Mouse (Mus musculus) small intestine, adult 2 months (tissue): ENCODE results near the gene Trpm6. TPM values are rescaled to one million over a fixed set of nuclear protein-coding genes. Genes with fewer than 3 reads are reported as not detected.

ENCODE experiments used
- H3K27ac ChIP-seq: fragments of 200-500 bp; 2 replicates; pipeline ENCODE4 v1.5.1; 2012; ENCODE audit warnings: low read depth, low read length, control low read depth, inconsistent platforms; ENCODE audit not compliant: insufficient read depth
- H3K27me3 ChIP-seq: fragments of 200-500 bp; 2 replicates; pipeline ENCODE4 v1.6.1; 2012; ENCODE audit warnings: mild to moderate bottlenecking, moderate library complexity, low read length, inconsistent platforms; ENCODE audit not compliant: control insufficient read depth, insufficient read depth
- H3K36me3 ChIP-seq: fragments of 200-500 bp; 2 replicates; pipeline ENCODE4 v1.6.1; 2012; ENCODE audit warnings: mild to moderate bottlenecking, low read length, control low read depth, inconsistent platforms; ENCODE audit not compliant: control insufficient read depth, insufficient read depth
- H3K4me1 ChIP-seq: fragments of 200-500 bp; 2 replicates; pipeline ENCODE4 v1.6.1; 2012; ENCODE audit warnings: low read length, inconsistent platforms, mixed read lengths; ENCODE audit not compliant: control insufficient read depth, insufficient read depth, insufficient read length
- H3K4me3 ChIP-seq: fragments of 200-500 bp; 2 replicates; pipeline ENCODE4 v1.5.1; 2012; ENCODE audit warnings: low read depth, mild to moderate bottlenecking, control low read depth, inconsistent platforms, low read length, moderate library complexity
- CTCF ChIP-seq: fragments of 200-500 bp; IDR thresholded peaks from 2 replicates; pipeline ENCODE4 v1.5.1; 2012; ENCODE audit warnings: low read depth, mild to moderate bottlenecking, control low read depth, inconsistent platforms, low read length, moderate library complexity, mixed read lengths; ENCODE audit not compliant: insufficient replicate concordance, insufficient read length; ENCODE audit errors: extremely low read depth
- POLR2A ChIP-seq: fragments of 200-500 bp; IDR thresholded peaks from 2 replicates; pipeline ENCODE4 v1.6.1; 2012; ENCODE audit warnings: low read depth, mild to moderate bottlenecking, control low read depth, inconsistent platforms, low read length, moderate library complexity
- WGBS: fragments of 180-500 bp; shearing (Covaris S2); methylation state at CpG from one replicate; pipeline ENCODE4 v1.1.7; 2018; 5-methylcytosine and 5-hydroxymethylcytosine counted together
- polyA plus RNA-seq: library from polyadenylated mRNA; depleted of rRNA; stranded (reverse); fragments of >200 nt; gene quantifications from 2 replicates; pipeline ENCODE4 v1.2.3, GENCODE M21; 2012

Trpm6 gene
- polyA plus RNA-seq, 1 experiment: 0.29 TPM

GRCm38 (mm10) chr19:18766399-18766798, 16.6 kb downstream of the Trpm6 start:
- no peak overlapping the region for H3K4me3 ChIP-seq
- 74% methylated on average over 5 of the region's 5 CpGs for WGBS
- H3K27me3 ChIP-seq: no peaks in the 10 kb centered on the region
- TF ChIP-seq POLR2A (no peak), CTCF (no peak)
- no peaks in the 10 kb centered on the region for H3K4me1 ChIP-seq
- H3K27ac ChIP-seq: no peak overlapping the region
- no peaks in the 10 kb centered on the region for H3K36me3 ChIP-seq

- TF ChIP-seq CTCF: no peak
- TF ChIP-seq POLR2A: no peak
- Histone ChIP-seq H3K4me1 (peaks cover 2% of the 10 kb centered on the region; the same call in 1 of the 2 replicates), H3K36me3 (no peaks in the 10 kb centered on the region), H3K27me3 (no peaks in the 10 kb centered on the region), H3K27ac (no peak overlapping the region), H3K4me3 (no peak overlapping the region)
- 57% methylated on average over 1 of the region's 1 CpGs for WGBS
Measured at GRCm38 (mm10) chr19:18771048-18771447, 21.3 kb downstream of the Trpm6 start.

- Histone ChIP-seq H3K4me3 (no peak overlapping the region), H3K36me3 (no peaks in the 10 kb centered on the region), H3K27me3 (no peaks in the 10 kb centered on the region), H3K4me1 (peaks cover 2% of the 10 kb centered on the region; the same call in 1 of the 2 replicates), H3K27ac (no peak overlapping the region)
- WGBS: 83% methylated on average over 1 of the region's 1 CpGs
- no peak for TF ChIP-seq POLR2A
- TF ChIP-seq CTCF: no peak
Measured at GRCm38 (mm10) chr19:18771561-18771960, 21.8 kb downstream of the Trpm6 start.

- H3K27ac ChIP-seq: peak overlapping the region; percentile 31; the same call in 1 of the 2 replicates
- 31% methylated on average over 5 of the region's 5 CpGs for WGBS
- H3K4me1 ChIP-seq: peaks cover 2% of the 10 kb centered on the region; the same call in 1 of the 2 replicates
- no peaks in the 10 kb centered on the region for H3K36me3 ChIP-seq
- TF ChIP-seq CTCF (no peak), POLR2A (no peak)
- no peaks in the 10 kb centered on the region for H3K27me3 ChIP-seq
- no peak overlapping the region for H3K4me3 ChIP-seq
Measured at GRCm38 (mm10) chr19:18772888-18773488, 23.2 kb downstream of the Trpm6 start.

- Histone ChIP-seq H3K27ac (no peak overlapping the region), H3K4me1 (peaks cover 2% of the 10 kb centered on the region; the same call in 1 of the 2 replicates), H3K36me3 (no peaks in the 10 kb centered on the region), H3K4me3 (no peak overlapping the region), H3K27me3 (no peaks in the 10 kb centered on the region)
- 54% methylated on average over 1 of the region's 1 CpGs for WGBS
- TF ChIP-seq POLR2A: no peak
- TF ChIP-seq CTCF: no peak
Measured at GRCm38 (mm10) chr19:18774085-18774484, 24.3 kb downstream of the Trpm6 start.

GRCm38 (mm10) chr19:18799646-18800045, 49.9 kb downstream of the Trpm6 start:
- Histone ChIP-seq H3K27ac (no peak overlapping the region), H3K27me3 (no peaks in the 10 kb centered on the region), H3K36me3 (no peaks in the 10 kb centered on the region), H3K4me3 (no peak overlapping the region), H3K4me1 (no peaks in the 10 kb centered on the region)
- TF ChIP-seq POLR2A (no peak), CTCF (no peak)
- 73% methylated on average over 1 of the region's 1 CpGs for WGBS

- Histone ChIP-seq H3K27me3 (no peaks in the 10 kb centered on the region), H3K4me3 (no peak overlapping the region), H3K4me1 (peaks cover 17% of the 10 kb centered on the region; the same call in 1 of the 2 replicates), H3K36me3 (no peaks in the 10 kb centered on the region), H3K27ac (no peak overlapping the region)
- TF ChIP-seq POLR2A: no peak
- TF ChIP-seq CTCF: no peak
- WGBS: 27% methylated on average over 3 of the region's 3 CpGs
Measured at GRCm38 (mm10) chr19:18811264-18811663, 61.5 kb downstream of the Trpm6 start.
